Mouse (Mus musculus): ENCODE data around the gene Hint1.

DNA sequence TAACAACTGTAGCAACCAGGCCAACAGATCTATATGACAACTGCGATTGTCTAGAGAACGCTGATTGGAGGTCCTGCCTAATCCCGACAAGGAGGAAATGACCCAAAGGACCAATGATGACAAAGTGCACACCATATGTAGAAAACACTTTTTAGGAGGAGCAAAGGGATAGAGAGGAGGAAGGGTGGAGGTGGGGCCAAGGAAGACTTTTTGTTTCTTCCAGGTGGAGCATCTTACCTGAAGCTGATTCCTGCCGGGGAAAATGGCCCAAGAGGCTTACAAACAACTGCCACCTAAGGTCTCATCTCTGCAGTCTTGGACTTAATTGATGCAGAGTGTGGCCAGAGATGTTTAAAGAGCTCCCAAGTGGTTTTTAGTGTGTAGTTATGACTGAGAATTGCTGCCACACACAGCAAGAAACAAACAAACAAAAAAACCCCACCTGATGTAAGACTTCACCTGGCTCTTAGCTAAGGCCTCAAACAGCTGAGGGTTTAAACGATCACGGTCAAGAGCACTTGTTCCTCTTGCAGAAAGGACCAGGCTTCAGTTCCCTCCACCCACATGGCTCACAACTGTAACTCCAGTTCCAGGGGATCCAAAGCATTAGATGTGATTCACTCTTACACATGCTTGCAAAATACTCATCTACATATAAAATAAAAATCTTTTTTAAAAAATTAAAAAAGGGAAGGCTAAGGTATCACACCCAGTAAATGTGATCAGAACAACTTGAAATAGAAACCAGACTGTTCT lies 675 bp upstream of the Hint1 start:
- TF ChIP-seq CTCF (IDR thresholded peaks at IDR 0.05; ENCODE audit: control insufficient read depth, insufficient read depth, insufficient read length) (no peak), MYOG (IDR thresholded peaks at IDR 0.05; ENCODE audit: control insufficient read depth, extremely low read depth, insufficient read length) (no peak), MAX (IDR thresholded peaks at IDR 0.05) (no peak)

Measured in C2C12 (cell line).